Mouse (Mus musculus) naive thymus-derived CD4-positive, alpha-beta T cell, adult 2 months (primary cell): ENCODE data around the gene BC034090.

Experiments
- DNase-seq: peaks from one replicate; pipeline ENCODE4 v3.0.0-alpha.2; 2011; ENCODE audit warnings: low read depth

The BC034090 gene

GRCm38 (mm10) chr1:155242488-155242745, 1.8 kb downstream of the BC034090 start:
- no peak for DNase-seq

GRCm38 (mm10) chr1:155241701-155242487, 2.4 kb downstream of the BC034090 start:
- DNase-seq = no peak

GRCm38 (mm10) chr1:155239962-155240717, 4.1 kb downstream of the BC034090 start:
- no peak for DNase-seq

GRCm38 (mm10) chr1:155239169-155239568, 5.1 kb downstream of the BC034090 start:
- no peak for DNase-seq

- DNase-seq = no peak
Measured at GRCm38 (mm10) chr1:155238126-155238525, 6.1 kb downstream of the BC034090 start.

GRCm38 (mm10) chr1:155237390-155237789, 6.9 kb downstream of the BC034090 start:
- DNase-seq = no peak

- DNase-seq = no peak
Measured at GRCm38 (mm10) chr1:155236306-155237024, 7.8 kb downstream of the BC034090 start.

GRCm38 (mm10) chr1:155235641-155236040, 8.6 kb downstream of the BC034090 start:
- DNase-seq = no peak

GRCm38 (mm10) chr1:155233931-155234607, 10.2 kb downstream of the BC034090 start:
- no peak for DNase-seq

GRCm38 (mm10) chr1:155233378-155233777, 10.9 kb downstream of the BC034090 start:
- DNase-seq = no peak

- no peak for DNase-seq
Measured at GRCm38 (mm10) chr1:155232786-155233185, 11.5 kb downstream of the BC034090 start.

GRCm38 (mm10) chr1:155232385-155232784, 11.9 kb downstream of the BC034090 start:
- no peak for DNase-seq

GRCm38 (mm10) chr1:155229464-155230411, 14.5 kb downstream of the BC034090 start:
- no peak for DNase-seq

GRCm38 (mm10) chr1:155223849-155224554, 20.2 kb downstream of the BC034090 start:
- peak; percentile 90 for DNase-seq

- peak; percentile 79 for DNase-seq
Measured at GRCm38 (mm10) chr1:155223036-155223435, 21.2 kb downstream of the BC034090 start.

- no peak for DNase-seq
Measured at GRCm38 (mm10) chr1:155222101-155222669, 22.1 kb downstream of the BC034090 start.

- DNase-seq = no peak
Measured at GRCm38 (mm10) chr1:155218924-155219323, 25.3 kb downstream of the BC034090 start.

GRCm38 (mm10) chr1:155217865-155218541, 26.2 kb downstream of the BC034090 start:
- peak; percentile 84 for DNase-seq

GRCm38 (mm10) chr1:155216844-155217243, 27.4 kb downstream of the BC034090 start:
- no peak for DNase-seq

GRCm38 (mm10) chr1:155216313-155216712, 27.9 kb downstream of the BC034090 start:
- no peak for DNase-seq
